Mouse (Mus musculus) layer of hippocampus, adult 9-11 months (tissue): Measurements from ENCODE around the gene Fads3.

Source experiments
- DNase-seq: peaks from one replicate; pipeline ENCODE4 v3.0.0; 2022

Fads3 gene

GRCm38 (mm10) chr19:10022414-10023303 is 18.7 kb upstream of the Fads3 start:
- DNase-seq, result peak; percentile 69

GRCm38 (mm10) chr19:10023304-10023758 is 18.0 kb upstream of the Fads3 start:
- no peak for DNase-seq

DNA sequence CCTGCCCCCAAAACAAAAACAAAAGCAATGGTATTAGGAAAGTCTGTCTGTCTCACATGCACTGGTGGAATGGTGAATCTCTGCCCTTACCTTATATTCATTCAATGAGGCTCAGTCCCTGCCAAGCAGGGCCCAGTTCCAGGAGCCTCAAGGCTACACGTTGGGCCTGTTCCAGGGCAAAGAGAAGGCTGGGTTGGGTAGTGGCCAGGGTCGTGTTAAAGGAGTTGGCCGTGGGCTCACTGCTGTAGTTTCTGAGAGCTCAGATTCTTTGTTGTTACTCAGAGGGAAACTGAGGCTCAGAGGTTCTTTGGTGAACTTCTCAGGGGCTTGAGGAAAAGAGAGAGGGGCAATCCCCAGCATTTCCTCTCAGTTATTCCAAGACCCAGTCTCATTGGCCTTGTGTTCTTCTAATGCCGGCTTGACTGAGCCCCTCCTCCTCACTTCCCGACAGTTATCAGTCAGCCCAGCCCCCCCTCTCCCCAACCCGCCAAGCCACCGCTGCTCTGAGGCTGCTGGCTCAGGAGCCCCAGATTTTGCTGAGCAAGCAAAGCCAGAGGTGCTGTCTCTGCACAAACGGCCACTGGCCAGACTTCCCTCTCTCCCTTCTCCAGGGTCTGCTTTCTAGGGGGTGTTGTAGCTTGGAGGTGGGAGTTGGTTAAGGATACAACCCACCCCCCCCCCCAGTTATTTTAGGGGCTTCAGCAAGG is 16.0 kb upstream of the Fads3 start:
- DNase-seq, result peak; percentile 86

GRCm38 (mm10) chr19:10029746-10030145 is 11.6 kb upstream of the Fads3 start:
- DNase-seq, result no peak

DNA sequence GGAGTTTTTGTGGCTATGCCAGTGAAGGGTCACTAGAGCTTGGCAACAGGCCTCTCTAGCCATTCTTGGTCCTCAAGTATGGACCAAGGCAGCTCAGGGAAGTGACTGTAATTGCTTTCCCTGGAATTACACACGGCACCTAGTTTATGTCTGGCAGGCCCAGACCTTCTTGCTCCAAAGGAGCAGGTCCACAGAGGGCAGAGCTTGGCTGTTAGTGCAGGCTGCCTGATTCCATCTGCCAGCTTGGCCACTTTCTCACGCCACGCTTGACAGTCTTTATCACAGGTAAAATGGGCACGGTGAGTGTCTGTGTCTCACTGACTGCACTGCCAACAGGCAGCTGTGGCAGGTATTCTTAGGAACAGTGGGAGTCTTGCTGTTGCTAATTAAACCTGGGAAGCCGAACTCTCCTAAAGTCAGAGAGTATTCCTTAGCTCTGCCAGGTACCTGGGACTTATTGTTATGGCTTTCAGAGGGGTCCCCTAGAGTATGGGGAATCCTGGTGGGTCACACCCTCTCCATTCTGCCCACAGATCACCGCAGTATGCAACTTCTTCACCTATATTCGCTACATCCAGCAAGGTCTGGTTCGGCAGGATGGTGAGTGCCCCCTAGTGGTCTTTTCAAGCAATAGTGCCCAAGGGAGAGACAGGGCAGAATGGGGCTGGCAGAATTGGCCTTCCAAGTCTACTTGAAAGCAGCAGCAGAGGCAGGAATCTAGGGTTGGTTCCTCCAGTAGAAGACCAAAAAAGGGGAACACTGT is 8.0 kb upstream of the Fads3 start:
- peak; percentile 60 for DNase-seq

DNA sequence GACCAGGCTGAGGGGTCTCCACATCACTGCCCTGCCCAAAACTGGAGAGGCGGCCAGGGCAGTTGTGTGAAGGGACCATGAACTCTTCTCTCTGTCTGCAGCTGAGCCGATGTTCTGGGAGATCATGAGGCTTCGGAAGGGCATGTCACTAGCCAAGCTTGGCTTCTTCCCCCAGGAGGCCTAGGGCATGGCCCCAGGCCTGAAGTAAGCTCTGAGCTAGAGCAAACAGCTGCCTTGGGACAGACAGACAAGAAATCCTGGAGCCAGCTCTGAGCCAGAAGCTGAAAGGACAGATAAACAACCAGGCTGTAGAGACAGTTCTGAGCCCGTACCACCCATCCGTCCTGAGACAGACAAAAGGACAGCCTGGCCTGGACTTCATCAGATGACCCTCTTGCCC is 7.0 kb upstream of the Fads3 start:
- no peak for DNase-seq

- peak; percentile 55 for DNase-seq
Measured at GRCm38 (mm10) chr19:10034785-10035447, 6.5 kb upstream of the Fads3 start.

- DNase-seq, result no peak
Measured at GRCm38 (mm10) chr19:10037534-10037933, 3.8 kb upstream of the Fads3 start.

- no peak for DNase-seq
Measured at GRCm38 (mm10) chr19:10038364-10038763, 3.0 kb upstream of the Fads3 start.

DNA sequence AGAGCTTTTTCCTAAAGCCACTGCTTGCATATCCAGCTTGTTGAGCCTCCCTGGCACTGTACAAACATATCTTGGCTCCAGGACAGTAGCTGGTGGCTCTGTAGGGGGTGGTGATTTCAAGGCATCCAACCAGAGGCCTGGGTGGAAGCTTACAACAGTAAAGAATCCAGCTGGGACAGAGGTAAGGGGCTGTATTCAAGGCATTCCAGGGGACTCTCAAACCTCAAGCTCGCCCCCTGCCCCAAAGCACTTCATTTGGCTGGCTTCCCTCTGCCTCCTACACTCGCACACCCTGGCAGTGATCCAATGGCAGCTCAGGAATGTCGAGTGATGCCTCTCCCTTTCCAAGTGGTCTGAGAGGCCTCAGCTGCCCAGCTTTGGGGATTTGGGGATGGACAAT is 2.5 kb upstream of the Fads3 start:
- DNase-seq, result no peak

DNA sequence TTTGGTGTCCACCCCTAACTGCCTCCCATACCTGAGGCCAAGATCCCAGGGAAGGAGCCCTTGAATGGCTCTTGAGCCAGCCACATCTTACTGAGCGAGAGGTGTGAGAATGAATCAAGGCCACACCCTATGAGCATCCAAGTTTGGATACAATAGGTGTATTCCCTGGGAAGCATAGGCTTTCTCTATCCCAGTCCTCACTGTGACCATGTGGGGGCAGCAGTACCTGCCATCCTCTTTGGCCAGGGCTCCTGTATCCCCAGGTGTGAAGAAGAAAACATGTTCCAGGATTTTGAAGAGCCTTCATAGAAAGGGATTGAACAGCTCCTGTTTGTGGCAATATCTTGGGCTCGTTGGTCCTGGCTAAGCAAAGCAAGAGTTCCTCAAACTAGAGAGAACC is 1.8 kb upstream of the Fads3 start:
- DNase-seq, result no peak

- no peak for DNase-seq
Measured at GRCm38 (mm10) chr19:10040866-10041387, 442 bp upstream of the Fads3 start.

- DNase-seq, result no peak
Measured at GRCm38 (mm10) chr19:10042232-10042631, 863 bp downstream of the Fads3 start.

- no peak for DNase-seq
Measured at GRCm38 (mm10) chr19:10042816-10043215, 1.4 kb downstream of the Fads3 start.

GRCm38 (mm10) chr19:10043643-10044042 is 2.3 kb downstream of the Fads3 start:
- DNase-seq, result no peak

- no peak for DNase-seq
Measured at GRCm38 (mm10) chr19:10045707-10046106, 4.3 kb downstream of the Fads3 start.

- DNase-seq, result no peak
Measured at GRCm38 (mm10) chr19:10046346-10046745, 5.0 kb downstream of the Fads3 start.

DNA sequence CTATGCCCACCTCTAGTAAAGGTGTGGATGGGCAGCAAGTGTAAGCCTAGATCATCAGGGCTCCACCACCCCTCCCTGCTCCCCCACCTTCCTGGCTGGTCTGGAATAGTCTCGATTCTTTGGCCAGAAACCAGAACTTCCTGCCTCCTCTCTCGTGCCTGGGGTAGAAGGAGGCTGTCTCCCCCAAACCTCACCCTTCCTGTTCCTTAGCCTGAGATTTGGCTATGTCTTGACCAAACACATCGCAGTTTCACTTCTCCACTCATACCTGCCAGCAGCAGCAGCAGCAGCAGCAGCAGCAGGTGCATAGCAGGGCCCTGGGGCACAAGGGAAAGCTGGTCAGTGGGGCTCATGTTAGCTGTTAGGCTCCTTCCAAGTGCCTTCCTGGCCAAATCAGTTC is 5.6 kb downstream of the Fads3 start:
- DNase-seq, result no peak

- DNase-seq, result no peak
Measured at GRCm38 (mm10) chr19:10049533-10049932, 8.2 kb downstream of the Fads3 start.

- DNase-seq, result no peak
Measured at GRCm38 (mm10) chr19:10050438-10050837, 9.1 kb downstream of the Fads3 start.

DNA sequence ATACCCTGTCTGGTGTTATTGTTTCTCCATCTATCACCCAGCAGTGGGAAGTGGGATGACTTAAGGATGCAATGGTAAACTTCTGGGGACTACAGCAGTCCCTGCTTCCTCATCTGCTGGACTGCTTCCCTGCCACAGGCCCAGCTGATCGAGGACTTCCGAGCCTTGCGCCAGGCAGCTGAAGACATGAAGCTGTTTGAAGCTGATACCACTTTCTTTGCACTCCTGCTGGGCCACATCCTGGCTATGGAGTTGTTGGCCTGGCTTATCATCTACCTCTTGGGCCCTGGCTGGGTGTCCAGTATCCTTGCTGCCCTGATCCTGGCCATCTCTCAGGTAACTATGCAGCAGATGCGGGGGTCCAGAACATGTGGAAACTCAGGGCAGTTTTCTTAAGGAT is 11.3 kb downstream of the Fads3 start:
- no peak for DNase-seq

DNA sequence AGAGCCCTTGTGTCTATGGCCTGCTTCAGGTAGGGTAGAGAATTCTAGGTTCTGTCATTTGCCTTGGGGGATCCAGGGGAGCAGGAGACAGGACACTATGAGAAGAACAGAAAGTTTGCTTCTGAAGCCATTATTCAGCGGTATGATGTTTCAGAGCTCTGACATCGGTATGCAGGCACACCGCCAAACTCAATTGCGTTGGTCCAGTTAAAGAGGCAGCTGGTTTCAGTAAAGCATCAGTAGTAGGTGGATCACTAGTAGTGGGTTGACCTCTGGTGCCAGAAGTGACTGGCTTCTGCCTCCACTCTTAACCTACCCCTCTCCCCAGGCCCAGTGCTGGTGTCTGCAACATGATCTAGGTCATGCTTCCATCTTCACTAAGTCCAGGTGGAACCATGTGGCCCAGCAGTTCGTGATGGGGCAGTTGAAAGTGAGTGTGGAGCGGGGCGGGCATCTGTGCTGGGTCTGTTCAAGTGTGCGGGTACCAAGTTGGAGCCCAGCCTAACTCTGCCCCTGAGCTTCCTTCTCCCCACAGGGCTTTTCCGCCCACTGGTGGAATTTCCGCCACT is 12.4 kb downstream of the Fads3 start:
- DNase-seq, result no peak
